In genomic region chr5:115775350-115775749, GRCm38 (mm10) we compare ENCODE assay signal across 20 mouse cellular contexts. TPM values are rescaled to one million over a fixed set of nuclear protein-coding genes. Genes with fewer than 3 reads are reported as not detected.
DNase-seq lines count a peak whose midpoint lies in the region; ATAC-seq and TF ChIP-seq lines count a peak whose summit lies in the region.
"Had no signal": no experiment of that assay in that cellular context is flagged by ENCODE, and none has a peak within 500 bp of the region (broad histone marks: within the 10 kb centered on the region; RNA-seq: fewer than 3 reads in every experiment).

No protein-coding gene starts in this region.

- no peaks in the 10 kb centered on the region for H3K27me3 ChIP-seq in forebrain, embryonic 14.5 days (replicated peaks; ENCODE audit: control insufficient read depth, insufficient read depth, low read length)
- H3K27me3 ChIP-seq in forebrain, embryonic 10.5 days (ENCODE audit: poor library complexity, severe bottlenecking), result no peaks in the 10 kb centered on the region
- H3K27me3 ChIP-seq in midbrain, embryonic 12.5 days, result no peaks in the 10 kb centered on the region
- H3K27me3 ChIP-seq in midbrain, embryonic 11.5 days (ENCODE audit: control insufficient read depth, insufficient read depth, low read length), result no peaks in the 10 kb centered on the region
- H3K27me3 ChIP-seq in liver, embryonic 16.5 days (ENCODE audit: control insufficient read depth, insufficient read depth, low read depth, low read length), result no peaks in the 10 kb centered on the region
- H3K27me3 ChIP-seq in lung, postnatal 0 days (replicated peaks; ENCODE audit: insufficient read depth, low read length), result no peaks in the 10 kb centered on the region
- H3K27me3 ChIP-seq: heart, embryonic 12.5 days; neural tube, embryonic 13.5 days had no signal

- H3K9me3 ChIP-seq in forebrain, embryonic 14.5 days (replicated peaks; ENCODE audit: control insufficient read depth, low read length), result no peaks in the 10 kb centered on the region
- peaks cover 2% of the 10 kb centered on the region; the same call in 1 of the 2 replicates for H3K9me3 ChIP-seq in forebrain, embryonic 10.5 days
- no peaks in the 10 kb centered on the region for H3K9me3 ChIP-seq in midbrain, embryonic 12.5 days
- no peaks in the 10 kb centered on the region for H3K9me3 ChIP-seq in midbrain, embryonic 11.5 days (ENCODE audit: control insufficient read depth, low read length)
- H3K9me3 ChIP-seq in liver, embryonic 16.5 days (replicated peaks; ENCODE audit: control insufficient read depth, low read length), result no peaks in the 10 kb centered on the region
- no peaks in the 10 kb centered on the region for H3K9me3 ChIP-seq in lung, postnatal 0 days (ENCODE audit: low read length)
- H3K9me3 ChIP-seq: neural tube, embryonic 13.5 days had no signal

- no peak overlapping the region for H3K4me2 ChIP-seq in forebrain, embryonic 14.5 days (ENCODE audit: low read length)
- H3K4me2 ChIP-seq in midbrain, embryonic 12.5 days (replicated peaks), result no peak overlapping the region
- H3K4me2 ChIP-seq in midbrain, embryonic 11.5 days, result no peak overlapping the region
- peak overlapping the region; percentile 42 for H3K4me2 ChIP-seq in liver, embryonic 16.5 days (ENCODE audit: low read depth, low read length)
- H3K4me2 ChIP-seq in lung, postnatal 0 days (replicated peaks; ENCODE audit: low read depth, low read length), result no peak overlapping the region
- H3K4me2 ChIP-seq: heart, embryonic 12.5 days; neural tube, embryonic 13.5 days had no signal

- H3K4me3 ChIP-seq in forebrain, embryonic 14.5 days (ENCODE audit: low read depth, low read length), result no peak overlapping the region
- no peak overlapping the region for H3K4me3 ChIP-seq in forebrain, embryonic 10.5 days
- no peak overlapping the region for H3K4me3 ChIP-seq in midbrain, embryonic 12.5 days
- H3K4me3 ChIP-seq in midbrain, embryonic 11.5 days (ENCODE audit: low read depth, low read length), result no peak overlapping the region
- H3K4me3 ChIP-seq in liver, embryonic 16.5 days (ENCODE audit: low read depth, low read length), result no peak overlapping the region
- H3K4me3 ChIP-seq in lung, postnatal 0 days (ENCODE audit: low read depth, low read length), result no peak overlapping the region
- H3K4me3 ChIP-seq: erythroblast, embryonic 14.5 days; heart, embryonic 12.5 days; neural tube, embryonic 13.5 days had no signal

- H3K4me1 ChIP-seq in forebrain, embryonic 14.5 days (ENCODE audit: control insufficient read depth, insufficient read depth, low read length), result no peaks in the 10 kb centered on the region
- no peaks in the 10 kb centered on the region for H3K4me1 ChIP-seq in forebrain, embryonic 10.5 days
- H3K4me1 ChIP-seq in midbrain, embryonic 12.5 days, result no peaks in the 10 kb centered on the region
- no peaks in the 10 kb centered on the region for H3K4me1 ChIP-seq in midbrain, embryonic 11.5 days (ENCODE audit: control insufficient read depth, insufficient read depth, low read length)
- no peaks in the 10 kb centered on the region for H3K4me1 ChIP-seq in liver, embryonic 16.5 days (ENCODE audit: control insufficient read depth, low read depth, low read length)
- H3K4me1 ChIP-seq in lung, postnatal 0 days (ENCODE audit: insufficient read depth, low read depth, low read length), result no peaks in the 10 kb centered on the region
- H3K4me1 ChIP-seq: heart, embryonic 12.5 days; neural tube, embryonic 13.5 days had no signal

- ATAC-seq in forebrain, embryonic 14.5 days, result no peak
- ATAC-seq in midbrain, embryonic 12.5 days (ENCODE audit: low FRiP score, low read depth), result no peak
- ATAC-seq in midbrain, embryonic 11.5 days (ENCODE audit: low FRiP score), result no peak
- peak; percentile 96 for ATAC-seq in liver, embryonic 16.5 days (ENCODE audit: low read depth)
- no peak for ATAC-seq in lung, postnatal 0 days
- ATAC-seq: forebrain, embryonic 16.5 days; intestine, embryonic 16.5 days had no signal

- WGBS in forebrain, embryonic 14.5 days, result 78% methylated on average over 4 of the region's 4 CpGs
- 89% methylated on average over 4 of the region's 4 CpGs for WGBS in forebrain, embryonic 10.5 days
- WGBS in midbrain, embryonic 12.5 days, result 81% methylated on average over 4 of the region's 4 CpGs
- WGBS in midbrain, embryonic 11.5 days, result 91% methylated on average over 4 of the region's 4 CpGs
- 50% methylated on average over 4 of the region's 4 CpGs for WGBS in liver, embryonic 16.5 days (ENCODE audit: insufficient replicate concordance)
- WGBS in lung, postnatal 0 days, result 59% methylated on average over 4 of the region's 4 CpGs

- no peak overlapping the region for H3K9ac ChIP-seq in forebrain, embryonic 14.5 days (ENCODE audit: low read length)
- no peak overlapping the region for H3K9ac ChIP-seq in midbrain, embryonic 12.5 days (replicated peaks)
- H3K9ac ChIP-seq in midbrain, embryonic 11.5 days (ENCODE audit: low read length), result no peak overlapping the region
- no peak overlapping the region for H3K9ac ChIP-seq in liver, embryonic 16.5 days (ENCODE audit: low read depth, low read length)
- H3K9ac ChIP-seq in lung, postnatal 0 days (replicated peaks; ENCODE audit: low read depth), result no peak overlapping the region
- H3K9ac ChIP-seq: heart, embryonic 12.5 days; neural tube, embryonic 13.5 days had no signal

- no peak overlapping the region for H3K27ac ChIP-seq in forebrain, embryonic 14.5 days (ENCODE audit: low read depth, low read length)
- no peak overlapping the region for H3K27ac ChIP-seq in forebrain, embryonic 10.5 days
- peak overlapping the region; percentile 58; the same call in 1 of the 2 replicates for H3K27ac ChIP-seq in midbrain, embryonic 12.5 days (replicated peaks)
- no peak overlapping the region for H3K27ac ChIP-seq in midbrain, embryonic 11.5 days (ENCODE audit: low read depth, low read length)
- H3K27ac ChIP-seq in liver, embryonic 16.5 days (ENCODE audit: low read length), result peak overlapping the region; percentile 33
- H3K27ac ChIP-seq in lung, postnatal 0 days (ENCODE audit: low read length), result no peak overlapping the region
- H3K27ac ChIP-seq: macrophage; neural tube, embryonic 13.5 days had no signal

- TF ChIP-seq EP300 in lung, postnatal 0 days (IDR thresholded peaks at IDR 0.05), result no peak

- no peaks in the 10 kb centered on the region for H3K36me3 ChIP-seq in forebrain, embryonic 14.5 days (ENCODE audit: control insufficient read depth, insufficient read depth, low read length)
- H3K36me3 ChIP-seq in forebrain, embryonic 10.5 days (replicated peaks), result no peaks in the 10 kb centered on the region
- H3K36me3 ChIP-seq in midbrain, embryonic 12.5 days, result no peaks in the 10 kb centered on the region
- no peaks in the 10 kb centered on the region for H3K36me3 ChIP-seq in midbrain, embryonic 11.5 days (ENCODE audit: control insufficient read depth, insufficient read depth, low read length)
- no peaks in the 10 kb centered on the region for H3K36me3 ChIP-seq in liver, embryonic 16.5 days (ENCODE audit: control insufficient read depth, insufficient read depth)
- H3K36me3 ChIP-seq in lung, postnatal 0 days (ENCODE audit: insufficient read depth, low read length), result no peaks in the 10 kb centered on the region
- H3K36me3 ChIP-seq: heart, embryonic 12.5 days; neural tube, embryonic 13.5 days had no signal

- peak; percentile 7 for DNase-seq in forebrain, embryonic 14.5 days (ENCODE audit: low spot score)
- DNase-seq in forebrain, embryonic 10.5 days (ENCODE audit: extremely low spot score, low spot score), result no peak
- no peak for DNase-seq in midbrain, embryonic 11.5 days (ENCODE audit: low spot score, missing footprints)
- DNase-seq in lung, postnatal 0 days (ENCODE audit: low spot score), result no peak
- DNase-seq in neural tube, embryonic 10.5 days (ENCODE audit: extremely low spot score, low spot score), result no peak
- DNase-seq: adrenal gland, adult 8-10 months; cerebellum, adult 2 months; layer of hippocampus, postnatal 36 days; left cerebral cortex, postnatal 4 days; lung, adult 2 months; right cerebral cortex, postnatal 14 days; thymus, postnatal 36 days had no signal

- no peak for TF ChIP-seq CTCF in lung, postnatal 0 days (IDR thresholded peaks at IDR 0.05)

RNA-seq across cellular contexts. Expression of gene Bicdl1, which starts 43.9 kb away (rescaled TPM):
- 16.0 and 21.8 TPM in 2 replicates for polyA plus RNA-seq in forebrain, embryonic 14.5 days (2014; fragmentation: Nextera tagmentation; extraction: Ambion mirVana)
- 7.5 and 8.3 TPM in 2 replicates for polyA plus RNA-seq in forebrain, embryonic 10.5 days (2016; fragmentation: Nextera tagmentation; extraction: Ambion mirVana)
- 17.8 and 19.9 TPM in 2 replicates for polyA plus RNA-seq in midbrain, embryonic 12.5 days (2016; fragmentation: Nextera tagmentation; extraction: Ambion mirVana)
- polyA plus RNA-seq in midbrain, embryonic 11.5 days (2014; fragmentation: Nextera tagmentation; extraction: Ambion mirVana), result 11.4 and 12.4 TPM in 2 replicates
- polyA plus RNA-seq in liver, embryonic 16.5 days (2015; fragmentation: Nextera tagmentation; extraction: Ambion mirVana), result 1.3 and 1.6 TPM in 2 replicates
- 12.4 and 14.1 TPM in 2 replicates for polyA plus RNA-seq in lung, postnatal 0 days (2015; fragmentation: Nextera tagmentation; extraction: Ambion mirVana)

Comparison
In these comparisons a context has a peak if more than half of its experiments do, and no peak if none do; other contexts are left out.
1. H3K27ac ChIP-seq: peak in midbrain, embryonic 12.5 days (single experiment) and liver, embryonic 16.5 days (single experiment); none in forebrain, embryonic 14.5 days (single experiment), forebrain, embryonic 10.5 days (single experiment), midbrain, embryonic 11.5 days (single experiment) and lung, postnatal 0 days (single experiment).